Comparison of ENCODE assay signal across 8 mouse cellular contexts in the genomic region with DNA sequence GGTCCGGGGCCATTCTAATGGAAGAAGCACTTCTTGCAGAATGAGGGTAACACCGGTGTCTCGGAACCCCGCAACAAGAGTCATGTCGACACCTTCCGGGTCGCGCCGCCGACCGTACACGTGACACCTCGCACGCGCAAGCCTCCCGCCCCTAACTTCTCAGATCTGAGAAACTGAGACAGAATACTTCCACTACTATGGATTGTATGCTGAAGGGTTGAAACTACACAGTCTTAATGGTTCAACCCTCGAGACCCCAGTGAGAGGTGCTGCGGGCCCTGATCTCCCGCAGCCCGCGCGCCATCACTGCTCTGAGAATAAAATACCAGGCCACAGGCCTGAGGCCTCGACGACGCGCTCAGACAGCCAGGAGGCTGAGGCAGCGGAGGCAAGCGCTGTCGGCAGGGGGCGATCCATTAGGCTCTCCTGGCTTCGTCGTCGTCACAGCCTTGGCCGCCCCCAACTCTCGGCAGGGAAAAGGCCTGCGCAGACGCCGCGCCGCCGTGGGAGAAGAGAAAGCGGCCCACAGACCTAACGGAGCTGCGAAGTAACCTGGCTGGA. TPM values are rescaled to one million over a fixed set of nuclear protein-coding genes. Genes with fewer than 3 reads are reported as not detected.
DNase-seq lines count a peak whose midpoint lies in the region; ATAC-seq and TF ChIP-seq lines count a peak whose summit lies in the region.

No protein-coding gene starts in this region.

- WGBS in cerebellum, adult 2 months = under 1% methylated on average over 44 of the region's 44 CpGs
- under 1% methylated on average over 44 of the region's 44 CpGs for WGBS in hindbrain, embryonic 13.5 days

- 0 out of 2 replicates have a peak, but pooled peaks cover 6% of the 10 kb centered on the region for H3K36me3 ChIP-seq in hindbrain, embryonic 13.5 days

- 0 out of 2 replicates have a peak, but pooled peaks have one; percentile 2 for TF ChIP-seq CTCF in cerebellum, adult 2 months (IDR thresholded peaks at IDR 0.05; ENCODE audit: borderline replicate concordance, insufficient read depth, low read depth, low read length)

- TF ChIP-seq POLR2A in cerebellum, adult 2 months (IDR thresholded peaks at IDR 0.05; ENCODE audit: borderline replicate concordance, insufficient read depth, low read length) = no peak

- H3K9me3 ChIP-seq in hindbrain, embryonic 13.5 days = no peaks in the 10 kb centered on the region

- peak; percentile 79 for DNase-seq in NIH3T3 (ENCODE audit: low read depth)
- peak in 1 of 2 experiments; percentile 60 for DNase-seq in cerebellum, adult 2 months
- peak; percentile 63 to 78 for DNase-seq in frontal cortex, adult 2 months (ENCODE audit: extremely low spot score in 1 of 2, low spot score in 1 of 2)
- DNase-seq in layer of hippocampus, postnatal 36 days = peak; percentile 79 to 80
- peak; percentile 65 for DNase-seq in lung, postnatal 25 days (ENCODE audit: low spot score)
- peak; percentile 75 to 83 for DNase-seq in right cerebral cortex, adult 2 months (ENCODE audit: low spot score in 2 of 2)
- peak; percentile 52 for DNase-seq in urinary bladder, postnatal 25 days (ENCODE audit: low spot score)

- ATAC-seq in hindbrain, embryonic 13.5 days (ENCODE audit: low FRiP score) = peak; percentile 90

- peak overlapping the region; percentile 93 for H3K9ac ChIP-seq in hindbrain, embryonic 13.5 days

- H3K27ac ChIP-seq in cerebellum, adult 2 months (ENCODE audit: insufficient read depth, low read length) = peak overlapping the region; percentile 58
- H3K27ac ChIP-seq in hindbrain, embryonic 13.5 days = peak overlapping the region; percentile 97

- no peaks in the 10 kb centered on the region for H3K4me1 ChIP-seq in cerebellum, adult 2 months (ENCODE audit: control insufficient read depth, insufficient read depth, low read length)
- peaks cover 46% of the 10 kb centered on the region for H3K4me1 ChIP-seq in hindbrain, embryonic 13.5 days (replicated peaks)

- peak overlapping the region; percentile 99 for H3K4me2 ChIP-seq in hindbrain, embryonic 13.5 days

- H3K27me3 ChIP-seq in cerebellum, adult 2 months (ENCODE audit: control insufficient read depth, insufficient read depth, low read length) = no peaks in the 10 kb centered on the region
- H3K27me3 ChIP-seq in hindbrain, embryonic 13.5 days = no peaks in the 10 kb centered on the region

- H3K4me3 ChIP-seq in cerebellum, adult 2 months (replicated peaks; ENCODE audit: insufficient read depth, low read depth, low read length) = peak overlapping the region; percentile 78
- peak overlapping the region; percentile 80 for H3K4me3 ChIP-seq in hindbrain, embryonic 13.5 days

RNA-seq across cellular contexts. Expression of a gene that starts 1.9 kb away (rescaled TPM):
- polyA plus RNA-seq in cerebellum, adult 2 months (2012; rRNA removed) = 270 and 273 TPM in 2 replicates
- polyA plus RNA-seq in frontal cortex, adult 2 months (2012; rRNA removed) = 190 and 223 TPM in 2 replicates
- 241 and 245 TPM in 2 replicates for polyA plus RNA-seq in hindbrain, embryonic 13.5 days (2015; fragmentation: Nextera tagmentation; extraction: Ambion mirVana)
- total RNA-seq in layer of hippocampus, postnatal 36 days (2021) = 100 to 1,000 TPM; 157 to 166 TPM

RNA-seq across cellular contexts. Expression of a gene that starts 33.7 kb away (rescaled TPM):
- 157 and 171 TPM in 2 replicates for polyA plus RNA-seq in cerebellum, adult 2 months (2012; rRNA removed)
- polyA plus RNA-seq in frontal cortex, adult 2 months (2012; rRNA removed) = 104 and 117 TPM in 2 replicates
- polyA plus RNA-seq in hindbrain, embryonic 13.5 days (2015; fragmentation: Nextera tagmentation; extraction: Ambion mirVana) = 68.4 and 69.1 TPM in 2 replicates
- total RNA-seq in layer of hippocampus, postnatal 36 days (2021) = 10 to 100 TPM; 83.7 to 88.1 TPM

RNA-seq across cellular contexts. Expression of a gene that starts 46.9 kb away (rescaled TPM):
- polyA plus RNA-seq in cerebellum, adult 2 months (2012; rRNA removed) = 2.8 and 3.4 TPM in 2 replicates
- 0.88 and 1.5 TPM in 2 replicates for polyA plus RNA-seq in frontal cortex, adult 2 months (2012; rRNA removed)
- polyA plus RNA-seq in hindbrain, embryonic 13.5 days (2015; fragmentation: Nextera tagmentation; extraction: Ambion mirVana) = 0.49 and 0.83 TPM in 2 replicates
- under 1 TPM in 1 of 2 experiments, not detected in 1; 0.50 TPM for total RNA-seq in layer of hippocampus, postnatal 36 days (2021)

RNA-seq across cellular contexts. Expression of a gene that starts 55.9 kb away (rescaled TPM):
- polyA plus RNA-seq in cerebellum, adult 2 months (2012; rRNA removed) = 99.1 and 107 TPM in 2 replicates
- polyA plus RNA-seq in frontal cortex, adult 2 months (2012; rRNA removed) = 87.1 and 95.7 TPM in 2 replicates
- polyA plus RNA-seq in hindbrain, embryonic 13.5 days (2015; fragmentation: Nextera tagmentation; extraction: Ambion mirVana) = 68.9 and 70.0 TPM in 2 replicates
- total RNA-seq in layer of hippocampus, postnatal 36 days (2021) = 10 to 100 TPM; 46.2 to 46.7 TPM
